Mouse (Mus musculus) hindbrain, embryonic 13.5 days (tissue): ENCODE data around the gene Rab9b. TPM values are rescaled to one million over a fixed set of nuclear protein-coding genes. Genes with fewer than 3 reads are reported as not detected.
A peak's percentile ranks its signal among the peaks of the same experiment; 100 is the strongest.

Experiments
- ATAC-seq: fragments of 200-750 bp; cut with Nextera tagmentation; 2 replicates; pipeline ENCODE4 v1.8.0; 2017; ENCODE audit warnings: moderate TSS enrichment; ENCODE audit not compliant: low FRiP score
- H3K27ac ChIP-seq: fragments of 300-500 bp; sonication (generic); 2 replicates; pipeline ENCODE4 v1.5.1; 2015; ENCODE audit warnings: inconsistent platforms, mild to moderate bottlenecking, moderate library complexity
- H3K27me3 ChIP-seq: fragments of 300-500 bp; sonication (generic); 2 replicates; pipeline ENCODE4 v1.6.1; 2015; ENCODE audit warnings: mild to moderate bottlenecking, inconsistent platforms
- H3K36me3 ChIP-seq: fragments of 300-500 bp; sonication (generic); 2 replicates; pipeline ENCODE4 v1.6.1; 2015; ENCODE audit warnings: mild to moderate bottlenecking, inconsistent platforms
- H3K4me1 ChIP-seq: fragments of 300-500 bp; sonication (generic); replicated peaks from 2 replicates; pipeline ENCODE4 v1.6.1; 2015; ENCODE audit warnings: inconsistent platforms
- H3K4me2 ChIP-seq: fragments of 300-500 bp; sonication (generic); 2 replicates; pipeline ENCODE4 v1.6.1; 2015; ENCODE audit warnings: inconsistent platforms, mild to moderate bottlenecking, moderate library complexity
- H3K4me3 ChIP-seq: fragments of 300-500 bp; sonication (generic); 2 replicates; pipeline ENCODE4 v1.5.1; 2015; ENCODE audit warnings: mild to moderate bottlenecking, inconsistent platforms
- H3K9ac ChIP-seq: fragments of 300-500 bp; sonication (generic); 2 replicates; pipeline ENCODE4 v1.6.1; 2015; ENCODE audit warnings: mild to moderate bottlenecking, inconsistent platforms
- H3K9me3 ChIP-seq: fragments of 300-500 bp; sonication (generic); 2 replicates; pipeline ENCODE4 v1.6.1; 2016; ENCODE audit warnings: inconsistent platforms
- WGBS: fragments of 180-500 bp; shearing (Covaris S2); methylation state at CpG from one replicate; pipeline ENCODE4 v1.1.7; 2015; 5-methylcytosine and 5-hydroxymethylcytosine counted together
- polyA plus RNA-seq: library from polyadenylated mRNA; unstranded; fragments of >200 nt; fragmentation: Nextera tagmentation; extraction: Ambion mirVana; gene quantifications from 2 replicates; pipeline ENCODE4 v1.2.1, GENCODE M21; 2015

Gene Rab9b
- polyA plus RNA-seq: 15.1 and 16.1 TPM in 2 replicates

DNA sequence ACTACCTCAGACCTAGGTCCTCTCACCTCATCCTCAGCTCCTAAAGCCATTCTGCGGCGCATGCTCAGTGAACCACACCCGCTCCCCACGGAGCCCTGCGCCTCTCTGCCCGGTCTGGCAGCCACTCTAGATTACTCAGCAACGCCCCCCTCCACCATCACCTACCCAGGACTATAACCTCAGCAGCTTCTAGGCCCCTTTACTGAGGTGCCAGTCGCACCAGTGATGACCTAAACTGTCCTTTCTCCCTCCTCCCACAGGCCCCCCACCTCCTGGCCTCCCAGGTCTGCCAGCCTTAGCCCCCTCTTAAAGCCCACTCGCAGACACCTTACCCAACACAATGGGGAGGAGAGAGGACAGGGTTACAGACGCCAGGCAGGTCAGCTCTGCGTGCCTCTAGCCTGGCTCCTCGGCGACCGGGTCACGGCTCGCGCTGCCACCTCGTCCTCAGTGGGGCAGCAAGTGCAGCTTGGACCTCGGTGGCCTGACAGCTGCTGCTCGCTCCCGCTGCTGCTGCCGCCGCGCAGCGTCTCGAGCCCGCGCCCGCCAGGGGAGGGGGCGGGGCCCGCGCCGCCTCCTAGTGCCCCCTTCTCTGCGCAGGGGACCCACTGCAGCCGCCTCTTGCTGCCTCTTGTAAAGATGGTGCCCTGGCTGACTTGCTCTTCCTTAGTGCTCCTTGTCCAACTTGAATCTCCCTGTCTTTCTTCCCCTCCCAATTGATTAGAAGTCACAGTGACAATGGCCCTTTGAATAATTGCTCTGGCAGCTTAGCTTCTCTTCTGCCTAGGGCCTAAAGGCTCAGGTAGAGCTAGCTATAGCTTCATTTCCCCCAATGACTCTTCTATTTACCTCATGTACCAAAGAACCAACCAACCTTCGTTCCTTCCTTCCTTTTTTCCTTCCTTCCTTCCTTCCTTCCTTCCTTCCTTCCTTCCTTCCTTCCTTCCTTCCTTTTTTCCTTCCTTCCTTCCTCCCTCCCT, at the start of gene Rab9b:
Rab9b (minus strand) TSS at position 695 of the 980 bp plus-strand sequence.
- Histone ChIP-seq H3K9me3 (no peaks in the 10 kb centered on the region), H3K4me2 (peak within 1 kb of the TSS; percentile 53), H3K4me1 (no peaks in the 10 kb centered on the region), H3K27ac (peak within 1 kb of the TSS; percentile 84), H3K27me3 (no peaks in the 10 kb centered on the region), H3K9ac (peak within 1 kb of the TSS; percentile 72), H3K36me3 (no peaks in the 10 kb centered on the region), H3K4me3 (peak within 1 kb of the TSS; percentile 56)
- WGBS: 30% methylated on average over 31 of the region's 36 CpGs
- peak; percentile 94 for ATAC-seq

DNA sequence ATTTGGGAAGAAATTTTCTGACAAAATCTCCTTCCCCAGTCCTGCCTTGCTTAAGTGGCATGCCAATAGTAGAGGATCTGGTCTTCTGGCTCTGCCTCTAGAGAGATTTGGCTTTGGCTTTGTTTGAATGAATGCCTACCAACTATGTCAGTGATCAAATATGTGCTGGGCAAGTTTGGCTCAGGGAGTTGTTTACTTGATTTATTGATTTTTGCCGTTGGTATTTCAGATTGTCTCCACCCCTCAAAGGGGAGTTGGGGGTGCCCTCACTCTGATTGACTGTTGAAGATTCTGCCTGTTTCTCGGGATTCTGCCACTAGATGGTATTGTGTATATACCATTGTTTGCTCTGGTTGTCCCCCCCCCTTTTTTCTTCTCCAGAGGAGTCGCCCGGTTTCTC, 35.8 kb upstream of the Rab9b start:
- Histone ChIP-seq H3K4me3 (no peak overlapping the region), H3K9ac (no peak overlapping the region), H3K36me3 (no peaks in the 10 kb centered on the region), H3K4me2 (no peak overlapping the region), H3K27ac (no peak overlapping the region), H3K9me3 (no peaks in the 10 kb centered on the region), H3K4me1 (no peaks in the 10 kb centered on the region), H3K27me3 (no peaks in the 10 kb centered on the region)
- ATAC-seq: no peak
- 73% methylated on average over 4 of the region's 4 CpGs for WGBS

DNA sequence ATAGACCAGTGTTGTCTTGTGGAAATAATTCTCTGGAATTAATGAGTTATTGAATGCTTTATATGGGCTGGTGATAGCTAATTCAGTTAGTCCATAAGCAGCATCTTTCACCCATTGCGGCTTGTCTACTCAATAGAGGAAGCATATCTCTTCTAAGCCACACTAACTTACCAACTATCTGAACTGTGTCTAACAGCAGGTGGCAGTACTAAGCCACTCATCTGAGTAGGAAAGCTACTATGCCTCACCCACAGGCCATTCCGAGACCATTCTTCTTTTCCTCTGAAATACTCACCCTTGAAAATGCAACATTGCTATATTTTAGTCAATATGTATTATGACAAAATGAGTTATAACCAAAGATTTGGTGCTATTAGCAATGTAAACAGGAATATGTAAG, 27.2 kb upstream of the Rab9b start:
- Histone ChIP-seq H3K9ac (no peak overlapping the region), H3K27ac (no peak overlapping the region), H3K4me1 (no peaks in the 10 kb centered on the region), H3K4me3 (no peak overlapping the region), H3K27me3 (no peaks in the 10 kb centered on the region), H3K36me3 (no peaks in the 10 kb centered on the region), H3K4me2 (no peak overlapping the region), H3K9me3 (no peaks in the 10 kb centered on the region)
- peak; percentile 66; the same call in 1 of the 2 replicates for ATAC-seq
- 56% methylated on average over 2 of the region's 2 CpGs for WGBS

DNA sequence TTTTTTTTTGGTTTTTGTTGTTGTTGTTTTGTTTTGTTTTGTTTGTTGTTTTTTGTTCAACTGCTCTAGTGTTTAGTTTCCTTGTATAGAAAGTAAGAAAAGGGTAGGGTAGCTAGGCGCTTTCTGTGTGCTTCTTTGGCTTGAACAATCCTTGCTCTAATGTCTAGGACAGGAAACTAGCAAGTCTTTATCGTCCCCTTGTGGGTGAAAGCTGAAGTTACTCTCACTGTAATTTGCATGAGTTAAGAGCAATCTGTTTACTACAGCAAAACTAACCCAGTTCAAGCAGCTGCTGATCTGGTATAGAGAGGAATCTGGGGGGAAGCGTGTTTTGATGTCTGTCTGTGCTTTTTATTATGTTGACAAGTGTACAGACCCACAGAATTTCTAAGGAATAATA, 18.3 kb downstream of the Rab9b start:
- Histone ChIP-seq H3K9ac (no peak overlapping the region), H3K4me2 (no peak overlapping the region), H3K27me3 (no peaks in the 10 kb centered on the region), H3K9me3 (no peaks in the 10 kb centered on the region), H3K4me1 (no peaks in the 10 kb centered on the region), H3K27ac (no peak overlapping the region), H3K36me3 (no peaks in the 10 kb centered on the region), H3K4me3 (no peak overlapping the region)
- WGBS: 32% methylated on average over 3 of the region's 3 CpGs
- ATAC-seq: no peak

DNA sequence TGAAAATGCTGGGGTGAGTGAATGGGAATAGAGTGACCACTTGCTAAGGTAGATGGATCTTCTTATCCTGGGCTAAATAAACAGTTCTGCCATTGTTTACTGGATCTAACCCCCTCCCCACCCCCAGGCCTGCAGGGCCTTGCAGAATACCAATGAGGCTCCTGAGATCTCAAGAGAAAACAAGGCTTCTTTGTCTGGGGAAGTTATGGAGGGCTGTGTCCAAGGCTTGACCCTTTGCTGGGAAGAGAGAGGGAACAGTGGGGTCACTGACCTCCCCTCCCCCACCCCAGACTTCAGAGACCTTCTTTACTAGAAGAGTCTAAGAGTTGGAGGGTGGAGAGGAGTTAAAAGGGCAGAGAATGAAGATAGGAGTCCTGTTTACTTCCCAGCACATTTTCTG, 39.9 kb downstream of the Rab9b start:
- Histone ChIP-seq H3K9ac (no peak overlapping the region), H3K27ac (no peak overlapping the region), H3K36me3 (no peaks in the 10 kb centered on the region), H3K9me3 (no peaks in the 10 kb centered on the region), H3K4me2 (no peak overlapping the region), H3K27me3 (no peaks in the 10 kb centered on the region), H3K4me3 (no peak overlapping the region), H3K4me1 (no peaks in the 10 kb centered on the region)
- ATAC-seq: no peak

DNA sequence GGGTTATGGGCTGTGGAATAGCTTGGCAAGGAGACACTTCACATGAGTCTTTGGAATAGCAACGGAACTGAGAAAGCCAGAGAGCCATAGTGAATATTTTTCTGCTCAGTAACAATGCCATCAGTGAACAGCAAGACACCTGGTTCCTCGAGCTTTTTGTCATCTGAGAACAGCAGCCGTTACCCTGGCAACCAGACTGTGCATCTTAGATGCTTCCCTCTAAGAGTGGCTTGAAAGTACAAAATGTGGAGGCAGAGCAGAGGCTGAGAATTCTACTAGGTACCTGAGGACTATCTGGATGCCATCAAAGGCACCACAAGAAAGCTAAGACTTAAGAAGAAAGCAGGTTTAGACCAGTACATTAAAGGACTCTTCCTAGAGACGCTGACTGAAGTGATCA, 43.5 kb downstream of the Rab9b start:
- Histone ChIP-seq H3K4me2 (no peak overlapping the region), H3K4me1 (no peaks in the 10 kb centered on the region), H3K36me3 (no peaks in the 10 kb centered on the region), H3K9me3 (no peaks in the 10 kb centered on the region), H3K27me3 (no peaks in the 10 kb centered on the region), H3K9ac (no peak overlapping the region), H3K27ac (no peak overlapping the region), H3K4me3 (no peak overlapping the region)
- 48% methylated on average over 4 of the region's 4 CpGs for WGBS
- ATAC-seq: no peak

DNA sequence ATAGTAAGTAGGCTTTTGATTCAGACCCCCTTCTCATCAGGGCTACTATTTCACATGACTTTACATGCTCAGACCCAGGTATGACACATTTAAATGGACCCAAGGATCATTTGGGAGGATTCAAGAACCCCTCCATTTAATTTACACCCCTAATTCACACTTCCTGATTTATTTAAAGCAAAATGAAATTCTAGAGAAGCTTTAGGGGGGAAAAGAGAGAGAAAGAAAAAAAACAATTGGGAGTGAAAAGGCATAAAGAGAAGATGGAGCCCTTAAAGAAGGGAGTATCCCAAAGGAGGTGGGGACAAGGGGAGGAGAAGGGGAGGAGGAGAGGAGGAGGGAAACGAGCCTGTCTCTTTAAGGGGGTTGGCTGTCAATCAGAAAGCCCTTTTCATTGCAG, 46.2 kb downstream of the Rab9b start, which contains the start of gene Plp1:
Plp1 (plus strand) TSS at position 301 of the 400 bp plus-strand sequence.
- 14% methylated on average over 1 of the region's 1 CpGs for WGBS
- H3K27ac ChIP-seq: no peak within 1 kb of the TSS
- H3K9ac ChIP-seq: no peak within 1 kb of the TSS
- no peaks in the 10 kb centered on the region for H3K4me1 ChIP-seq
- H3K9me3 ChIP-seq: no peaks in the 10 kb centered on the region
- no peaks in the 10 kb centered on the region for H3K36me3 ChIP-seq
- H3K4me3 ChIP-seq: no peak within 1 kb of the TSS
- no peaks in the 10 kb centered on the region for H3K27me3 ChIP-seq
- no peak within 1 kb of the TSS for H3K4me2 ChIP-seq
- ATAC-seq: no peak

DNA sequence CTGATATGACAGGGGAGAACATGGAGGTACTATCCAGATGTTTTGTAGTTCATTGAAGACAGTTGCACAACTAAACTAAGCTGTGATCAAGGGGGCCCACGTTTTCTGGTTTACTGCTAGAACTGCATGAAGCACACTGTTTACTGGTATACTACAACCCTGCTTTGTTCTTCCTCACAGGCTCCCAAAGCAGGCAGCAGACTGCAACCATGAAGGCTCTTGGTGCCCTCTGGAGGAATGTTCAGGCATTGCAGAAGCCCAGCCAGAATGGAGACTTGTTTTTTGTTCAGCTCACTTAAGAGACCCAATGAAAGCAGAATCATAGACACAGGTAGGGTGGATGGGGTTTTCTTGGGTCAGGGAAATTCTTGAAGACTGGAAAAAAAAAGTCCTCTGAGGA, 48.3 kb downstream of the Rab9b start:
- ATAC-seq: peak; percentile 84; the same call in 1 of the 2 replicates
- 19% methylated on average over 1 of the region's 1 CpGs for WGBS

DNA sequence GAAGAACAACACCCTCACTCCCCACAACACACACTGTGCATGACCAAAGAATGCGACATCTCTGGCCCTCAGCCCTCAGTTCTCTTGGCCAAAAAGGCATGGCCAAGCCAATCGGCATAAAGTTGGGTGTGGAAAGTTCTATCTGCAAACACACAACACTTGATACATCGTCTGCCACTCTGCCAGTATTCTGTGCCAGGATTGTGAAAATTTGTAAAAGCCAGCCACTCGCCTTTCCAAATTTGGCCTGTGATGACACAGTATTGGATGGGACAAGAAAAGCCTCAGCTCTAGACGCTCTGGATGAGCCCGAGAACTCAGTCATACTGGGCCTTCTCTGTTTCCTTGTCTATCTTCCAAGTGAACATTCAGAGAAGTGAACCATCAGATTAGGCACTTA, 48.8 kb downstream of the Rab9b start:
- WGBS: 92% methylated on average over 6 of the region's 6 CpGs
- Histone ChIP-seq H3K4me2 (no peak overlapping the region), H3K36me3 (no peaks in the 10 kb centered on the region), H3K9ac (no peak overlapping the region), H3K27ac (no peak overlapping the region), H3K4me1 (no peaks in the 10 kb centered on the region), H3K9me3 (no peaks in the 10 kb centered on the region), H3K4me3 (no peak overlapping the region), H3K27me3 (no peaks in the 10 kb centered on the region)
- no peak for ATAC-seq

More for the DNA sequence above, 48.3 kb downstream of the Rab9b start:
- Histone ChIP-seq H3K4me2 (no peak overlapping the region), H3K4me1 (no peaks in the 10 kb centered on the region), H3K36me3 (no peaks in the 10 kb centered on the region), H3K4me3 (no peak overlapping the region), H3K9me3 (no peaks in the 10 kb centered on the region), H3K27ac (no peak overlapping the region), H3K27me3 (no peaks in the 10 kb centered on the region), H3K9ac (no peak overlapping the region)

Other genes starting within 250 kb of the Rab9b start
- 19.6 and 21.7 TPM in 2 replicates for gene Tceal1, start 160.8 kb downstream of the Rab9b start, polyA plus RNA-seq
- 540 and 559 TPM in 2 replicates for gene Morf4l2, start 125.1 kb downstream of the Rab9b start, polyA plus RNA-seq
- not detected in 2 replicates for gene Glra4, start 88.6 kb downstream of the Rab9b start, polyA plus RNA-seq
- 15.6 and 19.0 TPM in 2 replicates for gene Plp1, start 46.1 kb downstream of the Rab9b start, polyA plus RNA-seq
- not detected in 2 replicates for gene H2bfm, start 58.6 kb upstream of the Rab9b start, polyA plus RNA-seq
- gene Tmsb15b2, start 106.7 kb upstream of the Rab9b start, polyA plus RNA-seq: 110 and 120 TPM in 2 replicates
- 10.9 and 13.9 TPM in 2 replicates for gene Tmsb15l, start 108.1 kb upstream of the Rab9b start, polyA plus RNA-seq
- gene Tmsb15b1, start 108.1 kb upstream of the Rab9b start, polyA plus RNA-seq: 38.3 and 46.4 TPM in 2 replicates
- 264 and 268 TPM in 2 replicates for gene Zcchc18, start 124.4 kb upstream of the Rab9b start, polyA plus RNA-seq
- 15.9 and 18.6 TPM in 2 replicates for gene Slc25a53, start 169.5 kb upstream of the Rab9b start, polyA plus RNA-seq
- gene Fam199x, start 180.8 kb upstream of the Rab9b start, polyA plus RNA-seq: 7.5 and 7.6 TPM in 2 replicates